Mouse (Mus musculus): ENCODE results near the gene Irs1. TPM values are rescaled to one million over a fixed set of nuclear protein-coding genes. Genes with fewer than 3 reads are reported as not detected.

Irs1 gene
- polyA plus RNA-seq, 2 experiments = 0.66 to 0.94 TPM

GRCm38 (mm10) chr1:82189516-82189915, 101.7 kb downstream of the Irs1 start:
- no peak overlapping the region for H3K27ac ChIP-seq
- ATAC-seq (ENCODE audit: insufficient read depth) = no peak
- no peak for DNase-seq (ENCODE audit: low read depth in 3 of 3, low spot score in 3 of 3)

GRCm38 (mm10) chr1:82188549-82189231, 102.5 kb downstream of the Irs1 start:
- no peak for DNase-seq (ENCODE audit: low read depth in 3 of 3, low spot score in 3 of 3)
- 68% methylated on average over 10 of the region's 10 CpGs for WGBS (ENCODE audit: insufficient replicate concordance)

More at GRCm38 (mm10) chr1:82189516-82189915, 101.7 kb downstream of the Irs1 start:
- H3K4me1 ChIP-seq (replicated peaks; ENCODE audit: control insufficient read depth in 2 of 2, insufficient read depth in 2 of 2, low read length in 1 of 2) = no peaks in the 10 kb centered on the region; a peak in 1 of 4 replicates
- H3K9me3 ChIP-seq (ENCODE audit: control insufficient read depth, low read length) = no peaks in the 10 kb centered on the region
- H3K4me2 ChIP-seq (ENCODE audit: low read depth) = no peak overlapping the region
- H3K4me3 ChIP-seq (ENCODE audit: insufficient read depth in 1 of 2, low read depth in 2 of 2, low read length in 2 of 2) = no peak overlapping the region
- no peak overlapping the region for H3K9ac ChIP-seq (replicated peaks)
- H3K36me3 ChIP-seq (replicated peaks; ENCODE audit: control insufficient read depth, insufficient read depth, low read depth) = no peaks in the 10 kb centered on the region
- TF ChIP-seq EP300 (IDR thresholded peaks at IDR 0.05; ENCODE audit: low read depth) (no peak), CTCF (IDR thresholded peaks at IDR 0.05; ENCODE audit: low read depth) (no peak)
- 46% methylated on average over 3 of the region's 3 CpGs for WGBS (ENCODE audit: insufficient replicate concordance)
- no peaks in the 10 kb centered on the region for H3K27me3 ChIP-seq (ENCODE audit: control insufficient read depth, insufficient read depth, low read length)

GRCm38 (mm10) chr1:82183913-82184442, 107.2 kb downstream of the Irs1 start:
- Histone ChIP-seq H3K4me1 (replicated peaks; ENCODE audit: control insufficient read depth in 2 of 2, insufficient read depth in 2 of 2, low read length in 1 of 2) (no peaks in the 10 kb centered on the region; a peak in 1 of 4 replicates), H3K4me2 (ENCODE audit: low read depth) (no peak overlapping the region), H3K4me3 (ENCODE audit: insufficient read depth in 1 of 2, low read depth in 2 of 2, low read length in 2 of 2) (no peak overlapping the region), H3K27ac (no peak overlapping the region), H3K27me3 (ENCODE audit: control insufficient read depth, insufficient read depth, low read length) (no peaks in the 10 kb centered on the region), H3K9ac (replicated peaks) (no peak overlapping the region), H3K36me3 (replicated peaks; ENCODE audit: control insufficient read depth, insufficient read depth, low read depth) (no peaks in the 10 kb centered on the region), H3K9me3 (ENCODE audit: control insufficient read depth, low read length) (no peaks in the 10 kb centered on the region)
- TF ChIP-seq CTCF (IDR thresholded peaks at IDR 0.05; ENCODE audit: low read depth) = no peak
- TF ChIP-seq EP300 (IDR thresholded peaks at IDR 0.05; ENCODE audit: low read depth) = no peak
- WGBS (ENCODE audit: insufficient replicate concordance) = 51% methylated on average over 8 of the region's 8 CpGs
- DNase-seq (ENCODE audit: low read depth in 3 of 3, low spot score in 3 of 3) (no peak), ATAC-seq (ENCODE audit: insufficient read depth) (peak; percentile 58; the same call in 1 of the 2 replicates)

More at GRCm38 (mm10) chr1:82188549-82189231, 102.5 kb downstream of the Irs1 start:
- H3K4me3 ChIP-seq (ENCODE audit: insufficient read depth in 1 of 2, low read depth in 2 of 2, low read length in 2 of 2) = no peak overlapping the region
- H3K9me3 ChIP-seq (ENCODE audit: control insufficient read depth, low read length) = no peaks in the 10 kb centered on the region
- H3K27ac ChIP-seq = no peak overlapping the region
- H3K4me2 ChIP-seq (ENCODE audit: low read depth) = no peak overlapping the region
- no peak for ATAC-seq (ENCODE audit: insufficient read depth)
- no peak overlapping the region for H3K9ac ChIP-seq (replicated peaks)
- H3K36me3 ChIP-seq (replicated peaks; ENCODE audit: control insufficient read depth, insufficient read depth, low read depth) = no peaks in the 10 kb centered on the region
- no peaks in the 10 kb centered on the region for H3K27me3 ChIP-seq (ENCODE audit: control insufficient read depth, insufficient read depth, low read length)
- H3K4me1 ChIP-seq (replicated peaks; ENCODE audit: control insufficient read depth in 2 of 2, insufficient read depth in 2 of 2, low read length in 1 of 2) = no peaks in the 10 kb centered on the region; a peak in 1 of 4 replicates
- TF ChIP-seq EP300 (IDR thresholded peaks at IDR 0.05; ENCODE audit: low read depth) (no peak), CTCF (IDR thresholded peaks at IDR 0.05; ENCODE audit: low read depth) (no peak)

Other genes with a start within 250 kb of the Irs1 start
- 0.02 TPM in 1 of 2 replicates, not detected in the other for gene Gm9747, start 58.3 kb downstream of the Irs1 start, polyA plus RNA-seq (2012; rRNA removed)
- gene Gm9747, start 58.3 kb downstream of the Irs1 start, polyA plus RNA-seq (2014; fragmentation: Nextera tagmentation; extraction: Ambion mirVana) = 2.3 and 2.5 TPM in 2 replicates
- 4.7 and 5.8 TPM in 2 replicates for gene Rhbdd1, start 25.0 kb upstream of the Irs1 start, polyA plus RNA-seq (2012; rRNA removed)
- 4.9 and 5.4 TPM in 2 replicates for gene Rhbdd1, start 25.0 kb upstream of the Irs1 start, polyA plus RNA-seq (2014; fragmentation: Nextera tagmentation; extraction: Ambion mirVana)

Data from liver, embryonic 14.5 days (tissue).